Mouse (Mus musculus): ENCODE data around the gene Rpusd2. TPM values are rescaled to one million over a fixed set of nuclear protein-coding genes. Genes with fewer than 3 reads are reported as not detected.
A peak's percentile ranks its signal among the peaks of the same experiment; 100 is the strongest.
"Not testable (repeated sequence)": the region's sequence is repeated elsewhere in the genome, so short reads cannot be mapped to it uniquely, and the experiment has no call there.

The Rpusd2 gene
- polyA plus RNA-seq, 1 experiment from 2014 or later, result 4.7 TPM

- ATAC-seq (replicated peaks; ENCODE audit: low FRiP score, low TSS enrichment, low read depth) (no peak), DNase-seq (ENCODE audit: low spot score) (no peak)
- 76% methylated on average over 7 of the region's 7 CpGs for WGBS
- no peaks in the 10 kb centered on the region for H3K9me3 ChIP-seq (ENCODE audit: control insufficient read depth, low read length)
- H3K4me2 ChIP-seq (ENCODE audit: low read length), result no peak overlapping the region
- H3K27ac ChIP-seq (ENCODE audit: low read depth), result no peak overlapping the region
- no peaks in the 10 kb centered on the region for H3K27me3 ChIP-seq (replicated peaks; ENCODE audit: control insufficient read depth, insufficient read depth, low read length)
- H3K36me3 ChIP-seq (ENCODE audit: control insufficient read depth, insufficient read depth, low read length), result peaks cover 18% of the 10 kb centered on the region
- no peak overlapping the region for H3K9ac ChIP-seq (ENCODE audit: low read length)
- H3K4me3 ChIP-seq (ENCODE audit: low read depth, low read length), result no peak overlapping the region
- H3K4me1 ChIP-seq (replicated peaks; ENCODE audit: control insufficient read depth, insufficient read depth, low read length), result no peaks in the 10 kb centered on the region; the same call in 1 of the 2 replicates
These were observed 19.6 kb upstream of the Rpusd2 start for GRCm38 (mm10) chr2:119014989-119015388.

DNA sequence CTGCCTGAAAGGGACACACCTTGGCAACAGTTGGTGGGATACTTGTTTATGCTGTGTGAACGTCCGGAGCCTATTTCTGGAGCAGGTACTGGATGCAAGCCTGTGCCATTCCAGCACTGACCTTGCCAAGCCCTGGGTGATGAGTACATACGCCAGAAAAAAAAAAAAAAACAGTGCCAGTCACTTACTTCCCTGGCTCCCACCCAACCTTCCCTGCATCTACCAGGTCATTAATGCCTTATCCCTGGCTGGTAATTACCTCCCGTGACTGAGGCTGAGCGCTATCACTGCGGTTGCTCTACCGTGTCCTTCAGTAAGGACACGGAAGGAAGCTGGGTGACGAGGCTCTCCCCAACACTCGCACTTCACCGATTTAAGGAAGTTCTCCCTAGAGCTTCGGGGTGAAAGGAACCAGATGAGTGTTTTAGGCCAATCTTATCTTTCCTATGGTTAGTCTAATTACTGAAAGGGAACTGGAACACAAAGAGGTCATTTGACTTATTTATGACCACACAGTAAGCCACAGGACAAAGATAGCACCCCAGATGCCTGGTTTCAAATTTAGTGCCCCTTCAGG is 18.9 kb upstream of the Rpusd2 start:
- Histone ChIP-seq H3K4me3 (ENCODE audit: low read depth, low read length) (no peak overlapping the region), H3K27ac (ENCODE audit: low read depth) (no peak overlapping the region), H3K27me3 (replicated peaks; ENCODE audit: control insufficient read depth, insufficient read depth, low read length) (no peaks in the 10 kb centered on the region), H3K36me3 (ENCODE audit: control insufficient read depth, insufficient read depth, low read length) (peaks cover 23% of the 10 kb centered on the region), H3K4me2 (ENCODE audit: low read length) (no peak overlapping the region), H3K9ac (ENCODE audit: low read length) (no peak overlapping the region), H3K9me3 (ENCODE audit: control insufficient read depth, low read length) (no peaks in the 10 kb centered on the region), H3K4me1 (replicated peaks; ENCODE audit: control insufficient read depth, insufficient read depth, low read length) (no peaks in the 10 kb centered on the region; the same call in 1 of the 2 replicates)
- ATAC-seq (replicated peaks; ENCODE audit: low FRiP score, low TSS enrichment, low read depth) (no peak), DNase-seq (ENCODE audit: low spot score) (no peak)
- WGBS, result 68% methylated on average over 12 of the region's 12 CpGs

- not testable (repeated sequence) for H3K4me1 ChIP-seq (replicated peaks; ENCODE audit: control insufficient read depth, insufficient read depth, low read length); H3K9me3 ChIP-seq (ENCODE audit: control insufficient read depth, low read length); DNase-seq (ENCODE audit: low spot score); H3K27ac ChIP-seq (ENCODE audit: low read depth); H3K4me3 ChIP-seq (ENCODE audit: low read depth, low read length); H3K27me3 ChIP-seq (replicated peaks; ENCODE audit: control insufficient read depth, insufficient read depth, low read length); ATAC-seq (replicated peaks; ENCODE audit: low FRiP score, low TSS enrichment, low read depth); H3K4me2 ChIP-seq (ENCODE audit: low read length); H3K9ac ChIP-seq (ENCODE audit: low read length)
- H3K36me3 ChIP-seq (ENCODE audit: control insufficient read depth, insufficient read depth, low read length), result peaks cover 29% of the 10 kb centered on the region
- WGBS, result 76% methylated on average over 4 of the region's 4 CpGs
These were observed 18.3 kb upstream of the Rpusd2 start for GRCm38 (mm10) chr2:119016312-119016711.

DNA sequence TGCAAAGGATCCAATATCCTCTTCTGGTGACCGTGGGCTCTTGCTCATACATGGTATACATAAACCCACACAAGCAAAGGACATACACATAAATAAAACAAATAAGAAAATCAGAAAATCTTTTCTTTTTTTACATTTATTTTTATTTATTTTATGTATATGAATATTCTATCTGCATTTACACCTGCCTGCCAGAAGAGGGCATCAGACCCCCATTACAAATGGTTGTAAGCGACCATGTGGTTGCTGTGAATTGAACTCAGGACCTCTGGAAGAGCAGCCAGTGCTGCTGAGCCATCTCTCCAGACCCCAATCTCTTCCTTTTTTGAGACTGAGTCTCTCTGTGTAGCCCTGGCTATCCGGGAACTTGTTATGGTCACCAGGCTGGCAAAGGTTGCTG is 16.9 kb upstream of the Rpusd2 start:
- 89% methylated on average over 3 of the region's 3 CpGs for WGBS
- H3K4me3 ChIP-seq (ENCODE audit: low read depth, low read length), result no peak overlapping the region
- no peak overlapping the region for H3K9ac ChIP-seq (ENCODE audit: low read length)
- no peak overlapping the region for H3K27ac ChIP-seq (ENCODE audit: low read depth)
- no peaks in the 10 kb centered on the region for H3K9me3 ChIP-seq (ENCODE audit: control insufficient read depth, low read length)
- H3K4me2 ChIP-seq (ENCODE audit: low read length), result no peak overlapping the region
- no peaks in the 10 kb centered on the region; the same call in 1 of the 2 replicates for H3K4me1 ChIP-seq (replicated peaks; ENCODE audit: control insufficient read depth, insufficient read depth, low read length)
- peaks cover 41% of the 10 kb centered on the region for H3K36me3 ChIP-seq (ENCODE audit: control insufficient read depth, insufficient read depth, low read length)
- DNase-seq (ENCODE audit: low spot score) (no peak), ATAC-seq (replicated peaks; ENCODE audit: low FRiP score, low TSS enrichment, low read depth) (no peak)
- H3K27me3 ChIP-seq (replicated peaks; ENCODE audit: control insufficient read depth, insufficient read depth, low read length), result no peaks in the 10 kb centered on the region

- Histone ChIP-seq H3K4me2 (ENCODE audit: low read length) (peak overlapping the region; percentile 2), H3K9me3 (ENCODE audit: control insufficient read depth, low read length) (no peaks in the 10 kb centered on the region), H3K36me3 (ENCODE audit: control insufficient read depth, insufficient read depth, low read length) (peaks cover 45% of the 10 kb centered on the region), H3K9ac (ENCODE audit: low read length) (no peak overlapping the region), H3K4me3 (ENCODE audit: low read depth, low read length) (no peak overlapping the region), H3K4me1 (replicated peaks; ENCODE audit: control insufficient read depth, insufficient read depth, low read length) (no peaks in the 10 kb centered on the region; the same call in 1 of the 2 replicates), H3K27ac (ENCODE audit: low read depth) (peak overlapping the region; percentile 57), H3K27me3 (replicated peaks; ENCODE audit: control insufficient read depth, insufficient read depth, low read length) (no peaks in the 10 kb centered on the region)
- WGBS, result 42% methylated on average over 22 of the region's 22 CpGs
- DNase-seq (ENCODE audit: low spot score) (peak; percentile 71), ATAC-seq (replicated peaks; ENCODE audit: low FRiP score, low TSS enrichment, low read depth) (peak; percentile 50)
These were observed 16.0 kb upstream of the Rpusd2 start for GRCm38 (mm10) chr2:119018391-119019122.

DNA sequence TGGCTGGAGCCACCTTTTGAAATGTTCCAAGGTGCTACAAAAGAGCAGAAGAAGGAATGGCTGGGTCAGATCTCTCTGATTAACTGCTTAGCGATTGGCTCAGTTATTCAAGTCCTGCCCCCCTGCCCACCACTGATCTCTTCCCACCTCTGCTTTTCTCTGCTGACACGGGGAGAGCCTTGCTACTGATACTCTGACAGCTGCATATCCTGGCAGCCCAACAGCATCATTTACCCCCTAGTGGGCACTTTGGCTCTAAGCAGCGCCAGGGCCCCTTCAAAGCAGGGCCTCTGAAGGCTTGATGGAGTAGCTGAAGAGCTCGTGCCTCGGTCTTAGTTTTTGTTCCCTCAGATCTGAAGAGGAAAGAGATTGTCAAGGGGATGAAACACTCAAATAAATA is 15.5 kb upstream of the Rpusd2 start:
- Histone ChIP-seq H3K9ac (ENCODE audit: low read length) (no peak overlapping the region), H3K9me3 (ENCODE audit: control insufficient read depth, low read length) (no peaks in the 10 kb centered on the region), H3K4me2 (ENCODE audit: low read length) (peak overlapping the region; percentile 2), H3K27me3 (replicated peaks; ENCODE audit: control insufficient read depth, insufficient read depth, low read length) (no peaks in the 10 kb centered on the region), H3K4me1 (replicated peaks; ENCODE audit: control insufficient read depth, insufficient read depth, low read length) (no peaks in the 10 kb centered on the region; the same call in 1 of the 2 replicates), H3K27ac (ENCODE audit: low read depth) (peak overlapping the region; percentile 57; the same call in 1 of the 2 replicates), H3K36me3 (ENCODE audit: control insufficient read depth, insufficient read depth, low read length) (peaks cover 48% of the 10 kb centered on the region), H3K4me3 (ENCODE audit: low read depth, low read length) (no peak overlapping the region)
- no peak for DNase-seq (ENCODE audit: low spot score)
- WGBS, result 15% methylated on average over 5 of the region's 5 CpGs
- no peak for ATAC-seq (replicated peaks; ENCODE audit: low FRiP score, low TSS enrichment, low read depth)

DNA sequence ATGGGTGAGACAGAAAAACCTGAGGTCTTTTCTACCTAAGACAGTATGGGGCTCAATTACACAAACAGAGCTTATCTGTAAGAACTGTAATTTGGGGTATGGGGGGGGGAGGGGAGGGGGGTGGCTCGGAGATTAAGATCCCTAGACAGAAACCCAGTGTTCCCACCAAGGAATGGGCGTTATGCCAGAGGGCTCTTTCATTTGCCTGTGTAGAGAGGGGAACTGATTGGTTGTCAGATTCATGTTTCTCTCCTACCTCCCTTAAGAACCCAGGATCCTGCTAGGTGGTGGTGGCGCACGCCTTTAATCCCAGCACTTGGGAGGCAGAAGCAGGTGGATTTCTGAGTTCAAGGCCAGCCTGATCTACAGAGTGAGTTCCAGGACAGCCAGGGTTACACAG is 15.1 kb upstream of the Rpusd2 start:
- 62% methylated on average over 4 of the region's 4 CpGs for WGBS
- Histone ChIP-seq H3K27me3 (replicated peaks; ENCODE audit: control insufficient read depth, insufficient read depth, low read length) (no peaks in the 10 kb centered on the region), H3K36me3 (ENCODE audit: control insufficient read depth, insufficient read depth, low read length) (peaks cover 51% of the 10 kb centered on the region), H3K27ac (ENCODE audit: low read depth) (no peak overlapping the region; the same call in 1 of the 2 replicates), H3K4me3 (ENCODE audit: low read depth, low read length) (no peak overlapping the region), H3K9ac (ENCODE audit: low read length) (no peak overlapping the region), H3K4me1 (replicated peaks; ENCODE audit: control insufficient read depth, insufficient read depth, low read length) (no peaks in the 10 kb centered on the region; the same call in 1 of the 2 replicates), H3K4me2 (ENCODE audit: low read length) (no peak overlapping the region), H3K9me3 (ENCODE audit: control insufficient read depth, low read length) (no peaks in the 10 kb centered on the region)
- no peak for DNase-seq (ENCODE audit: low spot score)
- no peak for ATAC-seq (replicated peaks; ENCODE audit: low FRiP score, low TSS enrichment, low read depth)

- 93% methylated on average over 6 of the region's 6 CpGs for WGBS
- Histone ChIP-seq H3K9me3 (ENCODE audit: control insufficient read depth, low read length) (no peaks in the 10 kb centered on the region), H3K9ac (ENCODE audit: low read length) (no peak overlapping the region), H3K27me3 (replicated peaks; ENCODE audit: control insufficient read depth, insufficient read depth, low read length) (no peaks in the 10 kb centered on the region), H3K27ac (ENCODE audit: low read depth) (no peak overlapping the region), H3K4me1 (replicated peaks; ENCODE audit: control insufficient read depth, insufficient read depth, low read length) (no peaks in the 10 kb centered on the region; the same call in 1 of the 2 replicates), H3K4me2 (ENCODE audit: low read length) (no peak overlapping the region), H3K4me3 (ENCODE audit: low read depth, low read length) (no peak overlapping the region), H3K36me3 (ENCODE audit: control insufficient read depth, insufficient read depth, low read length) (peaks cover 52% of the 10 kb centered on the region)
- DNase-seq (ENCODE audit: low spot score), result no peak
- ATAC-seq (replicated peaks; ENCODE audit: low FRiP score, low TSS enrichment, low read depth), result no peak
These were observed 11.4 kb upstream of the Rpusd2 start for GRCm38 (mm10) chr2:119023154-119023660.

Measured in intestine, embryonic 14.5 days (tissue).